Mouse (Mus musculus): ENCODE data around the gene Dctn1. TPM values are rescaled to one million over a fixed set of nuclear protein-coding genes. Genes with fewer than 3 reads are reported as not detected.

The Dctn1 gene
- polyA plus RNA-seq, 1 experiment from 2014 or later, result 49.7 TPM

GRCm38 (mm10) chr6:83140044-83140443, 25.7 kb upstream of the Dctn1 start:
- H3K4me2 ChIP-seq, result no peak overlapping the region
- no peak overlapping the region for H3K9ac ChIP-seq (ENCODE audit: low read depth, low read length)
- H3K4me3 ChIP-seq (ENCODE audit: low read depth, low read length), result no peak overlapping the region
- ATAC-seq (replicated peaks; ENCODE audit: insufficient number of reproducible peaks, low FRiP score, low TSS enrichment), result no peak
- peaks cover 39% of the 10 kb centered on the region for H3K4me1 ChIP-seq (ENCODE audit: control insufficient read depth, insufficient read depth, low read length)
- H3K9me3 ChIP-seq (replicated peaks; ENCODE audit: control insufficient read depth, low read length), result no peaks in the 10 kb centered on the region
- H3K27ac ChIP-seq (ENCODE audit: low read depth, low read length), result no peak overlapping the region
- no peaks in the 10 kb centered on the region for H3K36me3 ChIP-seq (ENCODE audit: control insufficient read depth, insufficient read depth, low read length)
- WGBS (ENCODE audit: insufficient replicate concordance), result 83% methylated on average over 8 of the region's 8 CpGs
- H3K27me3 ChIP-seq (ENCODE audit: control insufficient read depth, insufficient read depth, low read length), result 0 out of 2 replicates have a peak, but pooled peaks cover 3% of the 10 kb centered on the region

DNA sequence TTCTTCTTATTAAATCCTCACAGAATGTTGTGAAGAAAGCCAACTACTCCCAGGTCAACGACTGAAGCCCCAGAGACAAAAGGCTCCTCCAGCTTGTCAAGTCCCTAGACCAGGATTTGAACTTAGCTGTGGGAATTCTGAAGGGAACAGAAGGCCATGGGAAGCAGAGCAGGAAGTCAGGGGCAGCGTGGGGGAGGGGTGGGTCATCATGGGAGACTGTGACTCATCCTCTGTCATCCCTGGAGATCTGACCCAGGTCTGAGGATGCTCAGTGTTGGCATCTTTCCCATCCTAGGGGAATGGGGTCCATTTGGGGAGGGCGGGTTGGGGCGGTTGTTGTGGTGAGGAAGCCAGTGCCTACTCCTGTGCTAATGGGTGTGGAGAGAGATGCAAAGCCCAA, 24.1 kb upstream of the Dctn1 start:
- H3K4me3 ChIP-seq (ENCODE audit: low read depth, low read length), result peak overlapping the region; percentile 39
- peak overlapping the region; percentile 70 for H3K4me2 ChIP-seq
- ATAC-seq (replicated peaks; ENCODE audit: insufficient number of reproducible peaks, low FRiP score, low TSS enrichment), result no peak
- H3K9ac ChIP-seq (ENCODE audit: low read depth, low read length), result peak overlapping the region; percentile 73
- no peaks in the 10 kb centered on the region for H3K9me3 ChIP-seq (replicated peaks; ENCODE audit: control insufficient read depth, low read length)
- H3K27me3 ChIP-seq (ENCODE audit: control insufficient read depth, insufficient read depth, low read length), result no peaks in the 10 kb centered on the region
- H3K27ac ChIP-seq (ENCODE audit: low read depth, low read length), result peak overlapping the region; percentile 29; the same call in 1 of the 2 replicates
- H3K4me1 ChIP-seq (ENCODE audit: control insufficient read depth, insufficient read depth, low read length), result peaks cover 28% of the 10 kb centered on the region
- 29% methylated on average over 4 of the region's 4 CpGs for WGBS (ENCODE audit: insufficient replicate concordance)
- no peaks in the 10 kb centered on the region for H3K36me3 ChIP-seq (ENCODE audit: control insufficient read depth, insufficient read depth, low read length)

DNA sequence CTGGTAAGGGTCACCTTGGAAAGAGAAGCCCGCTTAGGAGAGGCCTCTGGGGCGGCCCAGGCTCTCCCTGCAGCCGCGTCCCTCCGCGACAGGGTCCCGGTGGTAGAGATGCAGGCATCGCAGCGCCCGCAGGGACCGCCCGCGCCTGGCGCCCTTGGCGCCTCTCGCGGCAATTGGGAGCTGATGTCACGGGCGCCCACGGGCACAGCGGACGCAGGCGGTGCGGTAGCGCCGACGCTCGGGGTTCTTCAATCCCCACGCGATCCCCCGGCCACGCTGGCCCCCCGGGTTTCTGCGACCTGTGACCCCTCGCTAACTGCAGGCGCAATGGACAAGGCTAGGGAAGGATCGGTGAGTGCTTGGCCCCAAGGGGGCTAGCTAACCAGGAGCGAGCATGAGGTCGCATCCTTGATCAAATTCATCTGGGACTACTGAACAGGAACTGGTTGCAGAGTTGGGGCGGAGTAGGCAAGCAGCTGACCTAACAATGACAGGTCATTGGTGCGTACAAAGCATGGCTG, 23.4 kb upstream of the Dctn1 start:
- 2% methylated on average over 41 of the region's 41 CpGs for WGBS (ENCODE audit: insufficient replicate concordance)
- no peak for ATAC-seq (replicated peaks; ENCODE audit: insufficient number of reproducible peaks, low FRiP score, low TSS enrichment)

DNA sequence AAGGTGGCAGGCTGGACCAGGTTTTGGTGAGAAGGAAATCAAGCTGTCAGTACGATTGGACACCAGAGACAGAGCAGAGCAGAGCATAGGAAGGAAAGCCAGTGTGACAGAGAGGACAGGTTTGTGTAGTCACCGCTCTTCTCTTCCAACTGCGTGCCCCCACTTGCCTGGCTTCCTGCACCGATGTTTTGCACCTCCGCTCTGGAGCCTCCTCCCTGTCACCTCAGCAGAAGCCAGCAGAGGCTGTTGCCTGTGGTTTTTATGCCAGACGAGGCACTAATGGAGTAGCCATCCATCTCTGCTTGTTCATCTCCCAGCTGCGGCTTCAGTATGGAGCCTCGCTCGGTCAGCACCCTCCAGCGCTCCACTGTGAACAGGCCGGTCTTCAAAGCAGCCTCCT, 22.8 kb upstream of the Dctn1 start:
- peaks cover 27% of the 10 kb centered on the region for H3K4me1 ChIP-seq (ENCODE audit: control insufficient read depth, insufficient read depth, low read length)
- no peaks in the 10 kb centered on the region for H3K9me3 ChIP-seq (replicated peaks; ENCODE audit: control insufficient read depth, low read length)
- H3K36me3 ChIP-seq (ENCODE audit: control insufficient read depth, insufficient read depth, low read length), result peaks cover 3% of the 10 kb centered on the region; the same call in 1 of the 2 replicates
- no peak overlapping the region for H3K4me3 ChIP-seq (ENCODE audit: low read depth, low read length)
- no peaks in the 10 kb centered on the region for H3K27me3 ChIP-seq (ENCODE audit: control insufficient read depth, insufficient read depth, low read length)
- no peak overlapping the region for H3K27ac ChIP-seq (ENCODE audit: low read depth, low read length)
- no peak for ATAC-seq (replicated peaks; ENCODE audit: insufficient number of reproducible peaks, low FRiP score, low TSS enrichment)
- H3K4me2 ChIP-seq, result peak overlapping the region; percentile 70
- 38% methylated on average over 11 of the region's 11 CpGs for WGBS (ENCODE audit: insufficient replicate concordance)
- H3K9ac ChIP-seq (ENCODE audit: low read depth, low read length), result no peak overlapping the region; the same call in 1 of the 2 replicates

More for the DNA sequence above, 23.4 kb upstream of the Dctn1 start:
- Histone ChIP-seq H3K9me3 (replicated peaks; ENCODE audit: control insufficient read depth, low read length) (no peaks in the 10 kb centered on the region), H3K4me1 (ENCODE audit: control insufficient read depth, insufficient read depth, low read length) (peaks cover 28% of the 10 kb centered on the region), H3K36me3 (ENCODE audit: control insufficient read depth, insufficient read depth, low read length) (0 out of 2 replicates have a peak, but pooled peaks cover 3% of the 10 kb centered on the region), H3K4me2 (peak overlapping the region; percentile 70), H3K4me3 (ENCODE audit: low read depth, low read length) (peak overlapping the region; percentile 39), H3K27me3 (ENCODE audit: control insufficient read depth, insufficient read depth, low read length) (no peaks in the 10 kb centered on the region), H3K9ac (ENCODE audit: low read depth, low read length) (peak overlapping the region; percentile 73), H3K27ac (ENCODE audit: low read depth, low read length) (peak overlapping the region; percentile 29; the same call in 1 of the 2 replicates)

DNA sequence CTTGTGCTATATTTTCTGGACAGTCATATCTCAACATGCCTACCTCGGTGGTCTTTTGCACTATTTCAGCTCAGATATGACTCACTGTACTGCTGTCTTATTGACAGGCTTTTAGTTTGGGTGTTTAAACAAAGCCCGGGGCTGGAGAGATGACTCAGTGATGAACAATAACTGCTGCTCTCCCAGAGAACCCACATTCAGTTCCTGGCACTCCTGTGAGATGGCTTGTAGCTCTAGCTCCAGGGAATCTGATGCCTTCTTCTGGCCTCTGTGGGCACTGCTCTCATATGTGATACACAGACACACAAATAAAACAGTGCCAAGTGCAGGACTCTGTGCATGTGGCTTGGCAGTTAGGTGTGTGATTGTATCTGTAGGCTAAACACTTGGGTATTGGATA, 20.5 kb upstream of the Dctn1 start:
- Histone ChIP-seq H3K4me1 (ENCODE audit: control insufficient read depth, insufficient read depth, low read length) (peaks cover 14% of the 10 kb centered on the region), H3K27me3 (ENCODE audit: control insufficient read depth, insufficient read depth, low read length) (no peaks in the 10 kb centered on the region), H3K27ac (ENCODE audit: low read depth, low read length) (no peak overlapping the region), H3K4me3 (ENCODE audit: low read depth, low read length) (no peak overlapping the region), H3K9ac (ENCODE audit: low read depth, low read length) (no peak overlapping the region), H3K36me3 (ENCODE audit: control insufficient read depth, insufficient read depth, low read length) (peaks cover 3% of the 10 kb centered on the region; the same call in 1 of the 2 replicates), H3K9me3 (replicated peaks; ENCODE audit: control insufficient read depth, low read length) (no peaks in the 10 kb centered on the region), H3K4me2 (no peak overlapping the region)
- ATAC-seq (replicated peaks; ENCODE audit: insufficient number of reproducible peaks, low FRiP score, low TSS enrichment), result no peak
- 53% methylated on average over 2 of the region's 2 CpGs for WGBS (ENCODE audit: insufficient replicate concordance)

DNA sequence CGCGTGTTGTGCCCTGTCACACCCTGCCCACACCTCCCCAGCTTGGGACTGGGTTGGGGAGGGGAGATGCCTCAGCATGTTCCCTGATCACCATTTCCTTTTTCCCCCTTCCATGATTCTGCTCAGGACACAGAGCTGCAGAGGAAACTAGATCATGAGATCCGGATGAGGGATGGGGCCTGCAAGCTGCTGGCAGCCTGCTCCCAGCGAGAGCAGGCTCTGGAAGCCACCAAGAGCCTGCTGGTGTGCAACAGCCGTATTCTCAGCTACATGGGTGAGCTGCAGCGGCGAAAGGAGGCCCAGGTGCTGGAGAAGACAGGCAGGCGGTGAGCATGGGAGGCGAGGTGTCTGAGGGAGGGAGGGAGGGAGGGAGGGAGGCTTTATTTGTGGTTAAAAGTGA, 19.9 kb upstream of the Dctn1 start:
- Histone ChIP-seq H3K9ac (ENCODE audit: low read depth, low read length) (no peak overlapping the region), H3K27ac (ENCODE audit: low read depth, low read length) (0 out of 2 replicates have a peak overlapping the region, but pooled peaks have one; percentile 54), H3K27me3 (ENCODE audit: control insufficient read depth, insufficient read depth, low read length) (no peaks in the 10 kb centered on the region), H3K9me3 (replicated peaks; ENCODE audit: control insufficient read depth, low read length) (no peaks in the 10 kb centered on the region), H3K36me3 (ENCODE audit: control insufficient read depth, insufficient read depth, low read length) (peaks cover 3% of the 10 kb centered on the region; the same call in 1 of the 2 replicates), H3K4me1 (ENCODE audit: control insufficient read depth, insufficient read depth, low read length) (peaks cover 18% of the 10 kb centered on the region), H3K4me2 (no peak overlapping the region), H3K4me3 (ENCODE audit: low read depth, low read length) (no peak overlapping the region)
- WGBS (ENCODE audit: insufficient replicate concordance), result 62% methylated on average over 9 of the region's 9 CpGs
- no peak for ATAC-seq (replicated peaks; ENCODE audit: insufficient number of reproducible peaks, low FRiP score, low TSS enrichment)

- no peak for ATAC-seq (replicated peaks; ENCODE audit: insufficient number of reproducible peaks, low FRiP score, low TSS enrichment)
- Histone ChIP-seq H3K9ac (ENCODE audit: low read depth, low read length) (no peak overlapping the region), H3K27me3 (ENCODE audit: control insufficient read depth, insufficient read depth, low read length) (no peaks in the 10 kb centered on the region), H3K4me2 (no peak overlapping the region), H3K4me1 (ENCODE audit: control insufficient read depth, insufficient read depth, low read length) (peaks cover 18% of the 10 kb centered on the region), H3K36me3 (ENCODE audit: control insufficient read depth, insufficient read depth, low read length) (peaks cover 3% of the 10 kb centered on the region; the same call in 1 of the 2 replicates), H3K4me3 (ENCODE audit: low read depth, low read length) (no peak overlapping the region), H3K27ac (ENCODE audit: low read depth, low read length) (no peak overlapping the region), H3K9me3 (replicated peaks; ENCODE audit: control insufficient read depth, low read length) (no peaks in the 10 kb centered on the region)
- WGBS (ENCODE audit: insufficient replicate concordance), result 56% methylated on average over 7 of the region's 7 CpGs
These were observed 18.4 kb upstream of the Dctn1 start for GRCm38 (mm10) chr6:83147280-83147679.

- Histone ChIP-seq H3K9me3 (replicated peaks; ENCODE audit: control insufficient read depth, low read length) (no peaks in the 10 kb centered on the region), H3K36me3 (ENCODE audit: control insufficient read depth, insufficient read depth, low read length) (peaks cover 8% of the 10 kb centered on the region; the same call in 1 of the 2 replicates), H3K4me2 (no peak overlapping the region), H3K27ac (ENCODE audit: low read depth, low read length) (no peak overlapping the region), H3K4me1 (ENCODE audit: control insufficient read depth, insufficient read depth, low read length) (peaks cover 12% of the 10 kb centered on the region), H3K9ac (ENCODE audit: low read depth, low read length) (peak overlapping the region; percentile 23), H3K27me3 (ENCODE audit: control insufficient read depth, insufficient read depth, low read length) (peaks cover 3% of the 10 kb centered on the region; the same call in 1 of the 2 replicates), H3K4me3 (ENCODE audit: low read depth, low read length) (no peak overlapping the region)
- no peak for ATAC-seq (replicated peaks; ENCODE audit: insufficient number of reproducible peaks, low FRiP score, low TSS enrichment)
- WGBS (ENCODE audit: insufficient replicate concordance), result 14% methylated on average over 8 of the region's 8 CpGs
These were observed 14.0 kb upstream of the Dctn1 start for GRCm38 (mm10) chr6:83151721-83152120.

DNA sequence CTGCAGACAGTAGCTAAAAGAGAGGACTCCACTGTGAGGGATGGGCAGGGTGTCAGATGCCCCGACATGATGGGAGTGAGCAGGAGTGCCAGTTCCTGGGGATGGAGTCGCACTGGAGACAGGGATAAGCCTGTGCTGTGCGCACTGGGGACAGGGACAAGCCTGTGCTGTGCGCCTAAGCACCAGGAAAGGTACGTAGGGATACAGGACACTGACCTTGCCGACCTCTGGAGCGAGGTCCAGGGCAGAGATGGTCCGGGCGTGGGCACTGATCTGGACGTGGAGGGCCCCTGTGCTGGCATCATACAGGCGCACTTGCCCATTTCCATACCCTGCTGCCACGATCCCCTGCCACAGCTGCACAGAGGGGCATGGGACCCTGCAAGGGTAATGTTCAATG, 12.7 kb upstream of the Dctn1 start:
- H3K27ac ChIP-seq (ENCODE audit: low read depth, low read length), result no peak overlapping the region
- H3K9ac ChIP-seq (ENCODE audit: low read depth, low read length), result no peak overlapping the region
- no peaks in the 10 kb centered on the region for H3K9me3 ChIP-seq (replicated peaks; ENCODE audit: control insufficient read depth, low read length)
- peaks cover 6% of the 10 kb centered on the region; the same call in 1 of the 2 replicates for H3K36me3 ChIP-seq (ENCODE audit: control insufficient read depth, insufficient read depth, low read length)
- no peak for ATAC-seq (replicated peaks; ENCODE audit: insufficient number of reproducible peaks, low FRiP score, low TSS enrichment)
- no peak overlapping the region for H3K4me3 ChIP-seq (ENCODE audit: low read depth, low read length)
- WGBS (ENCODE audit: insufficient replicate concordance), result 85% methylated on average over 12 of the region's 12 CpGs
- H3K4me2 ChIP-seq, result no peak overlapping the region
- H3K27me3 ChIP-seq (ENCODE audit: control insufficient read depth, insufficient read depth, low read length), result peaks cover 3% of the 10 kb centered on the region; the same call in 1 of the 2 replicates
- H3K4me1 ChIP-seq (ENCODE audit: control insufficient read depth, insufficient read depth, low read length), result peaks cover 12% of the 10 kb centered on the region

Data from heart, embryonic 11.5 days (tissue).